Mouse (Mus musculus) thymus, postnatal 36 days (tissue): ENCODE data around the gene Gdf15.
A peak's percentile ranks its signal among the peaks of the same experiment; 100 is the strongest.

Experiments
- DNase-seq, 2 experiments: peaks; one replicate each; pipeline ENCODE4 v3.0.0; 2022; ENCODE audit warnings: mixed read lengths in 2 of 2

Gdf15 gene

GRCm38 (mm10) chr8:70627041-70627440, 5.2 kb downstream of the Gdf15 start:
- no peak for DNase-seq

DNA sequence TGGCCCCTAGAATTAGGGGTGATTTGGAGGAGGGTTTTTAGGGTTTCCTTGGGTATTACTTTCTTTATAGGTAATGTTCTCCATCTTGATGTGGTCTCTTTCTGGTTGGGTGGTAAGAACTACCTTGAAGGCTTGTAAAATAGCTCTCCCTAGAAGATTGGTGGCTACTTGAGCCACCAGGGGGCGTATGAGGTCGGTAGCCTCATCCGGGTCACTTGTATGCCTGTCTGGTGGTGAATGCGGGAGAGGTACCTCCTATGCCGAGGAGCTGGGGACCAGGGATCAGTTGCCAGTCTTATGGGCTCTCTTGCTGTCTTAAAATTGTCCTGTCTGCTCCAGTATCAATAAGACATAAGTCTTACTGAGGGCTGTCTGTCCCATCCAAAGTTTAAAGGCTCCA, 7.2 kb downstream of the Gdf15 start:
- peak; percentile 50 to 55 for DNase-seq

DNA sequence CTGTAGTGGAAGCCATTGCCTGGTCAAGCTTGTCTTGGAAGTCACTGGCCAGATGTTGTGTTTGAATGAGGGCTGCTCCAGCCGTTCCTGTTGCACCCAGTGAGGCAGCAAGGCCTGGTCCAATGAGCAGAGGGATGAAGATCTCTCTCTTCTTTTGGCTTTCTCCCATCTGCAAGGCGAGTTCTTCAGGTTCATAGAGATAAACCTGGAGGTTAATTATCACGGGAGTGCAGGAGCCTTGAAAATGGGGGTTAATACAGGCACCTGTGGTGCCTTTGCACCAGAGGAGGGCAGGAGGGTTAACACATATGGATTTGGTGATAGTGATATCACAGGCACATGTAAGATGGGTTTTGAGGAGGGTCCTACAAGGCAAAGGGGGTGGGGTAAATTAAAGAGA, 10.0 kb downstream of the Gdf15 start:
- no peak for DNase-seq

GRCm38 (mm10) chr8:70618888-70619334, 13.3 kb downstream of the Gdf15 start:
- peak; percentile 41 to 50 for DNase-seq

GRCm38 (mm10) chr8:70617985-70618384, 14.3 kb downstream of the Gdf15 start:
- DNase-seq = peak in 1 of 2 experiments; percentile 4

GRCm38 (mm10) chr8:70616645-70617044, 15.6 kb downstream of the Gdf15 start:
- peak in 1 of 2 experiments; percentile 7 for DNase-seq

- peak in 1 of 2 experiments; percentile 3 for DNase-seq
Observed at GRCm38 (mm10) chr8:70615894-70616293, 16.4 kb downstream of the Gdf15 start, which contains the start of gene Lrrc25. TSS of gene Lrrc25 (plus strand) at chr8:70616155.

DNA sequence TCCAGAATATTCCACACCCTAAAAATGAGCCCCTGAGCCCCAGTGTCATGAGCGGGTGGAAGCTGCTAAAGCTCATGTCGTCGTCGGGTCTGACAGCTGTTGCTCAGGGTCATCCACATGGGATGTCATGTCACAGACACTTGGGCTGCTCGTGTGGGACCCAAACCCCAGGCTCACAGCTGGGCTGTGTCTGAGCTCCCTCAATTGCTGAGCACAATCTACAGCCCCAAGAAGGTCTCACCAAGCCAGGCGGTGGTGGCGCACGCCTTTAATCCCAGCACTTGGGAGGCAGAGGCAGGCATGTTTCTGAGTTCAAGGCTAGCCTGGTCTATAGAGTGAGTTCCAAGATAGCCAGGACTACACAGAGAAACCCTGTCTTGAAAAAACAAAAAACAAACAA, 17.0 kb downstream of the Gdf15 start:
- peak in 1 of 2 experiments; percentile 5 for DNase-seq

DNA sequence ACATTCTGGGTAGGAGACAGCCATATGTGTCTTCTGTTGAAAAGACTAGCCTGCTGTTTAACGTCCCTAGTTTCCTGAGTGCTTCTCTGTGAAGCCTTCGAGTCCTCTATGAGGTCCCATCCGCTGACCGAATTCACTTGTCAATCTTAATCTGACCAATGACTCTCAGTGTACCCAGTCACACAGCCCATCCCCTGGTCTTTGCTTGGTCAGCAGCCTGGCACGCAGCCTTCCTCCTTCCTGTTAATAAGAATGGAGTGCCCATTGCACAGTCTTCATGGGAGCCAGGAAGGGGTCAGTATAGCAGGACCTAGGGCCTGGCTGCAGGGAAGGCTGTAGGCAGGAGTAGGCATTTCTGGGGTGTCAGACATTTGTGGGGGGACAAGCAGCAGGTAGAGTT, 17.8 kb downstream of the Gdf15 start:
- peak in 1 of 2 experiments; percentile 2 for DNase-seq

DNA sequence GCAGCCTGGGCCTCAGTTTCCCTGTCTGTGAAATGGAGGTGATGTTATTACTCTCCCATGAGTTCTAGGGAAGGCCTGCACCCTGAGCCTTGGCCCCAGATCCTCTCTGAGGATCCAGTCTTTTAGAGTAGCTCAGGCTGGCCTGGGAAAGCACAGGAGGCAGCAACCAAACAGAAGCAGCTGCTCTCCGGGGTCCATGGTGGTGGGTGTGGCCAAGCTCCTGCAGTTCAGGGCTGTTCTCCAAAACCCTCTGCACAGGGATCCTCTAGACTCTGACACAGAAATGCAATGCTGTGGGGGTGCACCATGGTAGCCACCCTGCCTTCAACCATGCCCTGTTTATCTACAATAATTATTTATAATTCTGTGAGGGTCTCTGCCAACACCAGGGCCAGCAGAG, 18.5 kb downstream of the Gdf15 start:
- peak in 1 of 2 experiments; percentile 4 for DNase-seq

DNA sequence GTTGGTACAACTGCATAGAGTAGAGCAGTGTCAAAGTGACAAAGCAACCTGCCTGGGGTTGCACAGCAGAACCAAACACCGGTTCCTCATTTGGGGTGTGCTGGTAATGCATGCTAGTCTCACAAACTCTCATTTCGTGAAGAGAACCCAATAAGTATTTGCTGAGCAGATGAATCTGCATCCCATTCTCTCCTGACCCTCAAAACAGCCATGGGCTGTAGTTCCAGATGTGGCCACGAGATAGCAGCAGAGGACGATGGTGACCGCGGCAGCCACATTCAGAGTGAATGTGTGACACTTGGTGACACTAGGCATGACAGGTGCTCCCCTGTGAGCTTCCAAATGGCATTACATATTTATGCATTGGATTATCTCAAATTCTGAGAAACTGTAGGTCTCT, 20.4 kb downstream of the Gdf15 start:
- peak; percentile 89 to 93 for DNase-seq

DNA sequence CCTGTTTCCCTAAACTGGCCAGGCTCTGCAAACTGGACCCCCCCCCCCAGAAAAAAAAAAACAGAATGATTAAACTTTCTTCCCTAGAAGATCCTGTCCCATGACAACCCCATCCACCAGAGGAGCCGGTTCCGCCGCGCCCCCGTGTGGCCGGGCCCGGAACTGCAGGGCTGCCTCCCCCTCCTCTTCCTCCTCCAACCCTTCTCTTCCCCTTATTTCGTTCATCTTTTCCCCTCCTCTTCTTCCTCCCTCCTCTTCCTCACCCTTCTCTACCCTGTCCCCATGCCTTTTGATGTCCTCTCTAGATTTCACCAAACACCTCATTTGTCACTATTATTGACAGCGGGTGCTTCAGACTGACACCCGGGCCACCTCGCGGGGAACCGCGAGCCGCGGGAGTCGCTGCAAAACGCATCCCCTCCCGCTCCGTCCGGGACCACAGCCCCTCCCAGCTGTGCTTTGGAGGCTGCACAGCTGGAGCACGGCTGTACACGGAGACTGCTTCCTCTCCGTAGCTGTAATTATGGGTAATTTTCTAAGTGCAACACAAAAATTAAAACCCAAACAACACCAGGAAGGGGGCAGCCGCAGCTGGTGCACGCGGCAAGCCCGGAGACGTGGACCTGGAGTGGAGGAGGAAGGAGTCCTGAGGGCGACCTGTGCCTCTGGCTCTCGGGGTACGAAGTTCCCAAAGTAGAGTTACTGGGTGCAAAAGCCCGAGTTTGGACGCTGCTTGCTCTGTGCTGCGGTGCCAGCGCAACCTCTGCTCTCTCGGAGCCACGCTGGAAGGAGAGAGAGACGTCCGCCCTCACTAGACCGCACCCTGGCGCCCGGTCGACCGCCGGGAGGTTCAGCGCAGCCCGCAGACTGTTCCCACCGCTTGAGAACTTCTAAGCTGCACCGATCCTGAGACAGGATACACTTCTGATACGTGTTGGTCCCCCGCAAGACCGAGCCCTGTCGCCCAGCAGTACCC, 21.2 kb downstream of the Gdf15 start:
- peak; percentile 88 to 91 for DNase-seq

GRCm38 (mm10) chr8:70609849-70610795, 22.1 kb downstream of the Gdf15 start:
- DNase-seq = peak; percentile 77 to 88

GRCm38 (mm10) chr8:70609368-70609848, 22.8 kb downstream of the Gdf15 start:
- DNase-seq = peak; percentile 84 to 92

DNA sequence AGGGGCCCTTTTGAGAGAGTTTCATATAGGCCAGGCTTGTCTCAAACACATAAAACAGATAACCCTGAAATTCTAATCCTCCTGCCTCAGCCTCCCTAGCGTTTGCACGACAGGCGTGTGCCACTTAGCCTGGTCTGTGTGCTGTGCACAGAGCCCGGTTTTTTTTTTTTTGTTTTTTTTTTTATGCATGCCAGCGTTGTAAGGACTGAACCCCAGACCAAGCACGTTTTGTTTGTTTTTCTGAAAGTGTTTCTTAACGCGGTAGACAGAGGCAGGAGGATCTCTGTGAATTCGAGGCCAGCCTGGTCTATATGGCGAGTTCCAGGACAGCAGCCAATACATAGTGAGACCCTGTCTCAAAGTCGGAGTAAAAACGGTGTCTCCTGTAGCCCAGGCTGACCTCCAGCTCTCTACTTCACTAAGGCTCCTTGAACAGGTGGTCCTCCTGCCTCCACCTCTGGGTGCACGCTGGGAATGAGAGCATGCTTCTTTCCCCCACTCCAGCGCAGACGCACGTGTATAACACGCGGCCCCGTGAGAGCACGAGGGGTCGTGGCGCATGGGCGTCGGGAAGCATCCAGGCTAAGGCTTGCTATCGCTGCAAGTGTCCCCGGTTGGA, 23.4 kb downstream of the Gdf15 start, which contains the start of gene Ssbp4:
Gene Ssbp4 (minus strand): TSS at position 124 of the 619 bp plus-strand sequence.
- DNase-seq = no peak

DNA sequence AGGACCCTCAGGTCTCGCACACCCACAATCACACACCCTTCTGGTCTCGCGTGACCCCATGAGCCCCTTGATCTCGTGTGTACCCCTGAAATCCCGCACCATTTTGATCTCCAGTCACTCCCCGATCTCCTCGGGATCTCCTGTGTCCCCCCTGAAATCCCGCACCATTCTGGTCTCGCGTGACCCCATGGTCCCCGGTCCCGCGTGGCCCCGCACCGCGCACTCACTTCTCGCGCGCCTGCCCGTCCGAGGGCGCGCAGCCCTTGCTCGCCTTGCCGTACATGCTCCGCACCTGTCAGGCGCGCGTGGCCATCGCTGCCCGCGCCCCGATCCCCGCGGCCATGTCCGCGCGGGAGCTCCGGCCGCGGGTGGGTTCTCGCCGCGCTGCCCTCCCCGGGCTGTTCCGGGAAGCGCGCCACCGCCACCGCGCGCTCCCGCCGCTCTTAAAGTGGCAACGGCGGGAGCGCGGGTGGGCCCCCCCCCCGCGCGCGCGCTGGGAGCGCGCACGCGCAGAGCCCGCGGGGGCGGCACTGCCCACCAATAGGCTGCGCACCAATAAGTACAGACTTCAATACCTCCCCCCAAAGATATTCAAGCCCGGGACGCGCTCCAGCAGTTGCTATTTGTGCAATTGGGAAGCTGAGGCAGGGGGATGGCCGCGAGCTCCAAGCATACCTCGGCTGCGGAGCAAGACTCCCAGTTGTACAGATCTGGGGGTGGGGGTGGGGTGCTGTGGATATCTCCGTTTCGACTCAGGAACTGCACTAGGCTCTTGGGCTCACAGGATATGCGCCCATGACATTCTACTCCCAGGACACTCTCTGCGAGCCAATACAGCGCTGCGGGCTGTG, 24.1 kb downstream of the Gdf15 start:
- peak; percentile 53 to 64 for DNase-seq

GRCm38 (mm10) chr8:70607603-70607897, 24.7 kb downstream of the Gdf15 start:
- peak in 1 of 2 experiments; percentile 40 for DNase-seq

DNA sequence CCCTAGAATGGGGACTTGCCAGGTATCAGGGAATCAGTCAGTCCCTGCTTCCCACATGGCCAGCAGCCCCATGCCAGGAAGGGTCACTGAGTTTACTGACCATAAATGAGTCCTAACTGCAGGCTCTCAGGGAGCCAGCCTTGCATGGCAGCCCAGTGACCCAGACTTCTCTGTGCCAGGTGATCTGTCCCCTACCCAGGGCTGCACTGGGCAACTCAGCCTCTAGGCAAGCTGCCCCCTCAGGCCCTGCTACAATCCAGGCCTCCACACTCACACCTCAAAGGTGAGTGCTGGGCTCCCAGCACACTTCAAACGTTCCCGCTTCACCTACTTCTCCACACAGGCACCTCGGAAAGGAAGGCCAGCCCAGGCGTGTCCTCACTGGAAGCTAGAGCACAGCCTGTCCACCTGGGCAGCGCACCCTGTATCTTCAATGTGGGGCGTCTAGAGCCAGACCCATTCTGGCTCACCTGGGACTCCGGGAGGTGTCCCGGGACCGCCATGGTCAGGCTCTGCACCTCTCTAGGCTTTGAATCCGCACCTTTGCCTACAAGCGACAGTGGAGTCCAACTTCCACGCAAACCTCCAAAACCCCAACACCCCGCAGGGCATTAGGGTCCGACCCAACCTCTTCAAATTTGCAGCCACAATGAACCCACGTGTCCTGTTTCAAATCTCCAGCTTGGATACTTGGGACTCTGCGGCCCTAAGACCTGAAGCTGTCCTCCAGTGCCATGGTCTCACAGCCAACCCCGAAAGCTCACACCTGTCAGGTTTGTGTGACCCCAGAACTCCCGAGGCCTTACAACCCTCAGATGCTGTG, 25.3 kb downstream of the Gdf15 start:
- DNase-seq = peak in 1 of 2 experiments; percentile 25

DNA sequence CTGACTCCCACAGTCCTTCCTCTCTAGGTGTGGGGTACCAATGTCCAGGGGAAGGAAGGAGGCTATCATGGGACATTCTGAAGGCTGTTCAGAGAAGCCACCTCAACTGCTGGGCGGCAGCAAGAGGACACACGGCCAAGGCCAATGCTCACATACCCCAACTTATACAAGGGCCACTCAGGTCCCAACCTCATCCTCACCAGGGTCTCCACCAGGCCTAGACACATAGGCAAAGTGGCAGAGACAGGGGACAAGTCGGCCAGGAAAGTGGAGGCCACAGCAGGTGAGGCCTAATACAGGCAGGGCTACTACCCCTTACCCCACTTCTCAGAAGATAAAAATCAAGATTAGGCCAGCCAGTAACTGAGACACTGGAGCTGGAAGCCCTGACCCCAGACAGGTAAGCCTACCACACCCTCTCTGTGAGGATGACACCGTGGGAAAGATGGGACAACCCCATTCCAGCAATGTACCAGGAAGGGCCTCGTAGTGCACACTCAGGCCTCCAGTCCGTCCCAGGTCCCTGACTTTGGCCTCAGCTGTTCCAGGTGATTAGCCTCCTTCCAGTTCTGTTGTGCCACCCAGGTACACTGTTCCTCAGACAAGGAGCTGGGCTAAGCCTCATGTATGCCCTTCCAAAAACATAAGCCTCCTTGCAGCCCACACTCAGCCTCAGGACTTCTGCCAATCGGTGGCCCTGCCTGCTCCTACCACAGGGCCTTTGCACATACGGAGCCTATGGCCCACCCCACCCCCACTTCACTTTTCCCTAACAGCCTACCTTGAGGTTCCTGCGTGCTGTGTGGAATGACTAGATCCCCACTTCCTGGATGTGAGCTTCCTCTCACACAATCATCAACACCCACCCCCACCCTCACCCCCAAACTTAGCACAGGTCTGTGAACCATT, 26.1 kb downstream of the Gdf15 start:
- DNase-seq = peak in 1 of 2 experiments; percentile 10
